Mouse (Mus musculus) liver, embryonic 12.5 days (tissue): ENCODE results near the gene Shroom3. TPM values are rescaled to one million over a fixed set of nuclear protein-coding genes. Genes with fewer than 3 reads are reported as not detected.

Experiments
- ATAC-seq: fragments of 200-750 bp; cut with Nextera tagmentation; 2 replicates; pipeline ENCODE4 v1.8.0; 2017; ENCODE audit warnings: moderate number of reproducible peaks, mild to moderate bottlenecking, moderate library complexity
- H3K27ac ChIP-seq: fragments of 300-500 bp; sonication (generic); 2 replicates; pipeline ENCODE4 v1.5.1; 2016; ENCODE audit warnings: mild to moderate bottlenecking
- H3K27me3 ChIP-seq: fragments of 300-500 bp; sonication (generic); replicated peaks from 2 replicates; pipeline ENCODE4 v1.6.1; 2016; ENCODE audit warnings: mild to moderate bottlenecking, moderate library complexity
- H3K36me3 ChIP-seq: fragments of 300-500 bp; sonication (generic); 2 replicates; pipeline ENCODE4 v1.6.1; 2016; ENCODE audit warnings: mild to moderate bottlenecking, moderate library complexity
- H3K4me1 ChIP-seq: fragments of 300-500 bp; sonication (generic); 2 replicates; pipeline ENCODE4 v1.6.1; 2016
- H3K4me2 ChIP-seq: fragments of 300-500 bp; sonication (generic); 2 replicates; pipeline ENCODE4 v1.6.1; 2016; ENCODE audit warnings: mild to moderate bottlenecking, moderate library complexity
- H3K4me3 ChIP-seq: fragments of 300-500 bp; sonication (generic); 2 replicates; pipeline ENCODE4 v1.5.1; 2016; ENCODE audit warnings: mild to moderate bottlenecking, moderate library complexity
- H3K9ac ChIP-seq: fragments of 300-500 bp; sonication (generic); 2 replicates; pipeline ENCODE4 v1.6.1; 2016; ENCODE audit warnings: mild to moderate bottlenecking, moderate library complexity
- H3K9me3 ChIP-seq: fragments of 300-500 bp; sonication (generic); replicated peaks from 2 replicates; pipeline ENCODE4 v1.6.1; 2016; ENCODE audit warnings: mild to moderate bottlenecking, moderate library complexity
- WGBS: fragments of 180-500 bp; shearing (Covaris S2); methylation state at CpG from one replicate; pipeline ENCODE4 v1.1.7; 2016; ENCODE audit not compliant: insufficient replicate concordance; 5-methylcytosine and 5-hydroxymethylcytosine counted together
- polyA plus RNA-seq: library from polyadenylated mRNA; unstranded; fragments of >200 nt; fragmentation: Nextera tagmentation; extraction: Ambion mirVana; gene quantifications from 2 replicates; pipeline ENCODE4 v1.2.1, GENCODE M21; 2016

Shroom3 gene
- polyA plus RNA-seq, 1 experiment from 2014 or later = 0.92 TPM

DNA sequence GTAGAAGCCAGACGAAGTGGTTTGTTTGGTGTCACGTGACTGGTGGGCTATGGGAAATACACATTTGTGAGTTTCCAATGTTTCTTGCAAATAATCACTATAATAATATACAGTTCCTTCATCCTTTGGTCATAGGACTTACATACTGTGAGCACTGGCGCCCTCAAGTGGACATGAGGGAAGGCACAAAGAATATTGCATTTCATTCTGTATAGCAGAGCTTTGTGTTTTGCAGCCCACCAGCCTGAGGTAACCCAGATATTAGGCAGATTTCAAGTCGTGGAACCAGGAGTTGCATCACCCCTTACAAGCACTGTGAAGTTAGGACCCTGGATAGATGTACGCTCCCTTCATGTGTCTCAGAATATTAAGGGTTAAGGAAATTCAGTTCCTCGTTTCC lies 42.7 kb downstream of the Shroom3 start:
- Histone ChIP-seq H3K4me1 (no peaks in the 10 kb centered on the region), H3K9me3 (no peaks in the 10 kb centered on the region), H3K27ac (no peak overlapping the region), H3K27me3 (no peaks in the 10 kb centered on the region), H3K4me3 (no peak overlapping the region), H3K4me2 (no peak overlapping the region), H3K36me3 (no peaks in the 10 kb centered on the region), H3K9ac (no peak overlapping the region)
- no peak for ATAC-seq
- 23% methylated on average over 6 of the region's 6 CpGs for WGBS

DNA sequence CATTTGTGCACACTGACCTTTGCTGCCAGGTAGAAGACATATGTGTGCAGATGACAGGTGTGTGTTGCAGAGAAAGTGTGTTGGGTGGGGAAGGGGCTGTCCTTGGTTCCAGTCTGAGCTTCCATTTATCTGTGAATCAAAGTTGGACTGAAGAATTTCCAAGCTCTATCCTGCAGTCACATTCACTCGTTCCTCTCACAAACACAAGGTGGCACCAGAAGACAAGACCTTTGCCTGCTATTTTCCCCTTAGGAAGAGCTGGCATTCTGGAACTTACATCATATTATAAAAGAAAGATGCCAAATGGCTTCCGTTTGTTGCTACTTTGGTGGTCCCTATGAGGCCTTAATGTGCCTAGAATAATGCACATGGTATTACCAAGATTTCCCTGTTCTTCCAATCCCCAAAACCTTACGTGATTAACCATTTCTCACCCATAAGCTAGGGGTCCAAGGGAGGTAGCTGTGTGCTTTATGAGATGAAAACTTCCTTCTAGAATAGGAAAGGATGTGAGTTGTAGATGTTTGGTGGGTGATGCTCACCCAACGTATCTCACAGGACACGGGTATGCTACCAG lies 45.1 kb downstream of the Shroom3 start:
- Histone ChIP-seq H3K27ac (no peak overlapping the region), H3K4me1 (no peaks in the 10 kb centered on the region), H3K4me3 (no peak overlapping the region), H3K4me2 (no peak overlapping the region), H3K27me3 (no peaks in the 10 kb centered on the region), H3K9ac (no peak overlapping the region), H3K36me3 (no peaks in the 10 kb centered on the region), H3K9me3 (no peaks in the 10 kb centered on the region)
- ATAC-seq = no peak
- 41% methylated on average over 5 of the region's 5 CpGs for WGBS

DNA sequence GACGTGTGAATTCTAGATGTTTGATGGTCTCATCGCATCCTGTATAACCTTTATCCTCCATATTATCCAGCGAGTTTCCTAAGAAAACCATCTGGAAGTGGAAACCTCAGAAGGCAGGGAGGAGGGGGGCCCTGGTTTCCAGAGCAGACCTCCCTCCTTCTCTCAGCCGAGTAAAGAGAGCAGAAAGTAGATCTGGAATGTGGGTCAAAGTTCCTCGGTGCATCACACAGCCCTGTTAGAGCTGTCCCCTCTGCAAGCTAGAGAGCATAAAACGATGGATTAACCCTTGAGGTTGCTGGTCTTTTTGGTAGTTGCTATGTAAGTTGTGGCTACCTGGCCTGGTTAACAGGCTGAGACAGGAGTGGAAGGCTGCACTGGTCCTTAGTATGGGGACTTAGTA lies 46.0 kb downstream of the Shroom3 start:
- no peak overlapping the region for H3K4me2 ChIP-seq
- H3K4me1 ChIP-seq = no peaks in the 10 kb centered on the region
- H3K36me3 ChIP-seq = no peaks in the 10 kb centered on the region
- no peak for ATAC-seq
- no peak overlapping the region for H3K27ac ChIP-seq
- no peak overlapping the region for H3K9ac ChIP-seq
- H3K9me3 ChIP-seq = no peaks in the 10 kb centered on the region
- no peak overlapping the region for H3K4me3 ChIP-seq
- WGBS = 47% methylated on average over 6 of the region's 6 CpGs
- no peaks in the 10 kb centered on the region for H3K27me3 ChIP-seq

DNA sequence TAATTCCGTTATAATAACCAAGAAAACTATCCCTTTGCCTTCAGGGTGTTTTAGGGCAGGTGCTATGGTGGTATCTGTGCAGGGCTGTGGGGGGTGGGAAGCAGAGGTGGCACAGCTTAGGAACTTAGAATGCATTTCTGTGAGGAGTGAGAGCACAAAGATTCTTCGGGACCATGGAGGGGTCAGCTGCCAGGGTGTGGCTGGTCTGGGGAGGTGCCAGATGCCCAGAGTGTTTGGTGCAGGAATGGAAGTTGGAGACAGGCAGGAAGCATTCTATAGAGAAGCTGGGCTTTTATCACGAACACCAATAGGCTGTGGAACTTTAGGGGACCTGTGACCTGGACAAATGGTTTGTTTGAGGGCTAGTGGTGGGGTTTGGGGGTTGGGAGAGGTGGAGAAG lies 58.6 kb downstream of the Shroom3 start:
- H3K4me1 ChIP-seq = no peaks in the 10 kb centered on the region
- H3K4me3 ChIP-seq = no peak overlapping the region
- no peak overlapping the region for H3K27ac ChIP-seq
- H3K9ac ChIP-seq = no peak overlapping the region
- H3K9me3 ChIP-seq = no peaks in the 10 kb centered on the region
- H3K4me2 ChIP-seq = no peak overlapping the region
- H3K36me3 ChIP-seq = no peaks in the 10 kb centered on the region
- no peak for ATAC-seq
- 60% methylated on average over 3 of the region's 3 CpGs for WGBS
- H3K27me3 ChIP-seq = no peaks in the 10 kb centered on the region

DNA sequence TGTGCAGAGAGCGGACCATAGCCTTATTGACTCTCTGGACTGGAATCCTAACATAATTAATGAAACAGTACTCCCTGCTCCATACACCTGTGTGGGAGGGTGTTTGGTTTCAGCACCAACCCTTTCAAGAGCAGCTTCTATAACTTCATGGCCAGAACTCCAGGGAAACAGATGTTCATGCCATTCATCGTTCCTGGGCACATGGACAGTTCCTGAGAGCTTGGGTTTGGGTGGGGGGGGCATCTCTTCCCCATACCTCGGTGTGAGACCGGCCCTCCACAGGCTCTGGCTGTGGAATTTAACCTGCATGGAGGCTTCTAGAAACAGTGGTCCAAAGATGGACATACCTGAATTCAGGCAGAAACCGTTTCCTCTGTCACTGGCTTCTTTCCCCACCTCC lies 59.5 kb downstream of the Shroom3 start:
- WGBS = 65% methylated on average over 5 of the region's 5 CpGs
- Histone ChIP-seq H3K4me3 (no peak overlapping the region), H3K27ac (no peak overlapping the region), H3K27me3 (no peaks in the 10 kb centered on the region), H3K4me2 (no peak overlapping the region), H3K9me3 (no peaks in the 10 kb centered on the region), H3K4me1 (no peaks in the 10 kb centered on the region), H3K36me3 (no peaks in the 10 kb centered on the region), H3K9ac (no peak overlapping the region)
- no peak for ATAC-seq

DNA sequence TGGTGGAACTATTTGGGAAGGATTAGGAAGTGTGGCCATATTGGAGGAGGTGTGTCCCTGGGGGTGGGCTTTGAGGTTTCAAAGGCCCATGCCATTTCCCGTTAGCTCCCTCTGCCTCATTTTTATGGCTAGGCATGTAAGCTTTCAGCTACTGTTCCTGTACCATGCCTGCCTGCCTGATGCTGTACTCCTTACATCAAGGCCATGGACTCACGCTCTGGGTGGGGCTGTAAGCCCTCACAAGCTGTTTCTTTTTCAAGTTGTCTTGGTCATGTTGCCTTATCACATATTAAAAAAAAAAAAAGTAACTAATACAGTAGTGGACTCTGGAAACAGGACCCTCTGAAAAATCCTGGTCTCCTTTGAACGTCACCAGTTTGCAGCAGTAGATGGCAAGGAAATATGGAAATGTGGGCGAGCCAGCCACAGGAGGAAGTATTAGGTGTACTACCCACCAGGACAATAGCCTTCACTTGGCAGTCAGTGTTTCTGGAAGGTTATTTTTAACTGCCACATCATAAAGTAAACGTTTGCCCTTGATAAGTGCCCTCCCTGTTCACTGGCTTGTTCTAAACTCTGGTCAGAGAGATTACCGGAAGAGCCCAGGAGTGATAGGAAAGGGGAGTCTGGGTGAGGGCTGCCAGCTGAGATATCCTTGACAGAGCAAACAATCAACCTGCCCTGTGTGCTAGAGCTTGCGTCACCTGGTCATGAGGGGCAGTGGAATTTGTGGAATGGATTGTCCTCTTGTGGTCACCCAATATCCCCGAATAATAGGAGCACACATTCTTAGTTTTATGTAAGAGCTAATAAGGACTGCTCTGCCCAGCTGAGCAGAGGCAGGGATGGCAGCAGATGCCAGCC lies 62.4 kb downstream of the Shroom3 start:
- Histone ChIP-seq H3K9me3 (no peaks in the 10 kb centered on the region), H3K27ac (no peak overlapping the region), H3K27me3 (no peaks in the 10 kb centered on the region), H3K9ac (no peak overlapping the region), H3K4me2 (no peak overlapping the region), H3K4me1 (no peaks in the 10 kb centered on the region), H3K4me3 (no peak overlapping the region), H3K36me3 (no peaks in the 10 kb centered on the region)
- WGBS = 43% methylated on average over 8 of the region's 8 CpGs
- ATAC-seq = peak; percentile 65

DNA sequence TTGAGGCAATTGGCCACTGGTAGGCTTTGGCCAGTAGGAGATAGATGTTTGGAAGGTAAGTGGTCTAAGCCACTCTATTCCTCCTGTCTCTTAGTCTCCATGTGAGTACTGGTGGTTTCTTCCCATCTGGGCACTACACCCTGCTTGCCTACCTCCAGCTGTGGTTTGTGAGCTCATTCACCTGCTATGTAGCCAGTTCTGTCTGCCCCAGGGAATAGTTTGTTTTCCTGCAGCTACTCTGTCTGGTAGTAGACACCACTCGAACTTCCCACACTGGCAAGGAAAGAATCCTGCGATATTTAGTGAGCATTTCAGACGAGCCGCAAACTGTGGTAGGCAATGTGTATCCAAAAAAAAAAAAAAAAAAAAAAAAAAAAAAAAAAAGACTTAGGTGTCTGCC lies 68.3 kb downstream of the Shroom3 start:
- ATAC-seq = no peak
- H3K9me3 ChIP-seq = no peaks in the 10 kb centered on the region
- H3K4me3 ChIP-seq = no peak overlapping the region
- H3K9ac ChIP-seq = no peak overlapping the region
- no peaks in the 10 kb centered on the region for H3K27me3 ChIP-seq
- WGBS = 76% methylated on average over 4 of the region's 4 CpGs
- no peaks in the 10 kb centered on the region for H3K4me1 ChIP-seq
- no peak overlapping the region for H3K4me2 ChIP-seq
- no peaks in the 10 kb centered on the region for H3K36me3 ChIP-seq
- no peak overlapping the region for H3K27ac ChIP-seq

DNA sequence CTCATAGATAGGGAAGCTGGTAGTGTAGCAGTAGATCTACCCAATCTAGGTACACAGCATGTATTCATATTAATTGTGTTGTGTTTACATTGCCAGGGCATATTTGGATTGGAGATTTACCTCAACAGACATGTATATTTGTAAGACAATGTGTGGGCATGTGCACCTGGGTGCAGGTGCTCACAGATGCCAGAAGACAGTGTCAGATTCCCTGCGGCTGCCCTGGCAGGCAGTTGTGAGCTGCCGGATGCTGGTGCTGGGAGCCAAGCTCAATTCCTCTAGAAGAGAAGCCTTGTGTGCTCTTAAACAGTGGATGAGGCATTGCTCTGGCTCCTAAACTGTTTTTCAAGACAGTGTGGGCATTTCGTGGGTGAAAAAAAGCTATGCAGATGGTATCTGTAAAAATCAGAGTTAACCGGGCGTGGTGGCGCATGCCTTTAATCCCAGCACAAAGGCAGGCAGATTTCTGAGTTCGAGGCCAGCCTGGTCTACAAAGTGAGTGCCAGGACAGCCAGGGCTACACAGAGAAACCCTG lies 72.1 kb downstream of the Shroom3 start:
- no peaks in the 10 kb centered on the region for H3K27me3 ChIP-seq
- no peak overlapping the region for H3K27ac ChIP-seq
- H3K36me3 ChIP-seq = no peaks in the 10 kb centered on the region
- ATAC-seq = no peak
- WGBS = 71% methylated on average over 7 of the region's 7 CpGs
- H3K4me1 ChIP-seq = no peaks in the 10 kb centered on the region
- no peak overlapping the region for H3K9ac ChIP-seq
- no peaks in the 10 kb centered on the region for H3K9me3 ChIP-seq
- H3K4me2 ChIP-seq = no peak overlapping the region
- H3K4me3 ChIP-seq = no peak overlapping the region

DNA sequence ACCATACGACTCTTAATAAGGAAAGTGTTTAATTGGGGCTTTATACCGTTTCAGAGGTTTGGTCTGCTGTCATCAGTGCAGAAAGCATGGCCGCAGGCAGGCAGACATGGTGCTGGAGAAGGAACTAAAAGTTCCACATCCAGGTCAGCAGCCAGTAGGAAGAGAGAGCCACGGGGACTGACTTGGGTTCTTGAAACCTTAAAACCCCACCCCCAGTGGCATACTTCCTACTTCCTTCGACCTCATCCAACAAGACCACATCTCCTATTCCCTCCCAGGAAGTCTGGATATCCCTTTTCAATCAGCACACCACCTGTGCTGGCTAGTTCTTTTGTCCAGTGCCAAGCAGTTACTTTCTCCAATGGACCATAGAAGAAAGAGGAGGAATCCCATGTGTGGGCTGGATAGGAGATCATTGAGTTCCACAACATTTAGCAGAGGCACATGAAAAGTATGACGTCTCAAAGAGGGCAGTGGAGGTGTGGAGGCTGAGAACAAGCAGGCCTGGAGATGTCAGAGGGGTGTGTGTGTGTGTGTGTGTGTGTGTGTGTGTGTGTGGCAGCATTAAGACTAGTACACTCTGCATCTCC lies 76.0 kb downstream of the Shroom3 start:
- Histone ChIP-seq H3K9me3 (no peaks in the 10 kb centered on the region), H3K4me3 (no peak overlapping the region), H3K36me3 (no peaks in the 10 kb centered on the region), H3K4me2 (no peak overlapping the region), H3K9ac (no peak overlapping the region), H3K4me1 (no peaks in the 10 kb centered on the region), H3K27ac (no peak overlapping the region), H3K27me3 (no peaks in the 10 kb centered on the region)
- no peak for ATAC-seq
- WGBS = 55% methylated on average over 6 of the region's 6 CpGs

DNA sequence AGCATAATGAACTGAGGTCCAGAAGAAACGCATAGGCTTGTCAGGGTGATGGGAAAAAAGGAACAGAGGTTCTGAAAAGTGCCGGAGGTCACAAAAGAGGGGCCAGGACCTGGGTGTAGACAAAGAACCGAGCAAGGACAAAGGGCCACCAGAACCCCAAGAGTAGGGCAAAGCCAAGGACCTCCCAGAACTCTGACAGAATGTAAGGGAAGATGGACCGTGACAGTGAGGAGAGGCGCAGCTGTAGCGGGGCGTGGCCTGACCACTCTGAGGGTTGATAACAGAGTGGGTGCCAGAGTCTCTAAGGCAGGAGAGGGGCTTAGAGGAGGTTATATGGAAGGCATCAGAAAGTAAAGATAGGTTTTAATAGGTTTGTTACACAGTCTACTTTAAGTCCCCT lies 77.3 kb downstream of the Shroom3 start:
- Histone ChIP-seq H3K9me3 (no peaks in the 10 kb centered on the region), H3K27ac (no peak overlapping the region), H3K4me2 (no peak overlapping the region), H3K4me3 (no peak overlapping the region), H3K4me1 (no peaks in the 10 kb centered on the region), H3K36me3 (no peaks in the 10 kb centered on the region), H3K27me3 (no peaks in the 10 kb centered on the region), H3K9ac (no peak overlapping the region)
- WGBS = 61% methylated on average over 7 of the region's 7 CpGs
- no peak for ATAC-seq

DNA sequence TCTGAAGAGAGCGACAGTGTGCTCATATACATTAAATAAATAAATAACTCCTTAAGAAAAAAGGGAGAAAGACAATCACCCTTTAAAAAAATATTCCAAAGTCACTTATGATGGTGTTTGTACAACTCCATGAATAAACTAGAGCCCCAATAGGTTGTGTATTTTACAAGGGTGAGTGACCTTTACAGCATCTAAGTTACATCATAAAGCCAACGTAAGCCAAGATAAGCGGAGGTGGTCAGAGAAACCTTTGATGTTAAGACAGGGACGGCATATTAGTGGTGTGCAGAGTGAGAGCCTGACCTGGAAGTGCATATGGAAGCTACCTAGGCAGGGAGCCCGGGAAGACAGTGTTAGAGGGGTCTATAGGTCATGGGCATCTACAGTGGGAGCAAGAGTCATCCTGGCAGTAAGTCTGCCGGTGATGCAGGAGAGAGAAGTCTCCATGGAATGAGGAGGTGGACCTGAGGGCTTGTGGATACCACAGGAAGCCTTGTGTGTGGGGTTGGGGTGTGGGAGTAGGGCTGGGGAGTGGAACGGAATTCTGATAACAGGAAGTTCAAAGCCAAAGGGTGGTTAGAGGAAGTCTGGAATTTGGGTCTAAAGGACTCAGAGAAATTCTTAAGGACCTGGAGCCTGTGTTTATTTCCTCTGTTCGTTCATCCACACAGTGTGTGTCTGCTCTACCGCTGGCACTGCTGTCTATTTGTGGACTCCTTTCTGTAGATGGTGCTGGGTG lies 78.5 kb downstream of the Shroom3 start:
- H3K4me2 ChIP-seq = no peak overlapping the region
- no peak overlapping the region for H3K4me3 ChIP-seq
- H3K27me3 ChIP-seq = no peaks in the 10 kb centered on the region
- no peak for ATAC-seq
- H3K36me3 ChIP-seq = no peaks in the 10 kb centered on the region
- WGBS = 50% methylated on average over 9 of the region's 9 CpGs
- no peak overlapping the region for H3K9ac ChIP-seq
- H3K27ac ChIP-seq = no peak overlapping the region
- H3K9me3 ChIP-seq = no peaks in the 10 kb centered on the region
- no peaks in the 10 kb centered on the region for H3K4me1 ChIP-seq

DNA sequence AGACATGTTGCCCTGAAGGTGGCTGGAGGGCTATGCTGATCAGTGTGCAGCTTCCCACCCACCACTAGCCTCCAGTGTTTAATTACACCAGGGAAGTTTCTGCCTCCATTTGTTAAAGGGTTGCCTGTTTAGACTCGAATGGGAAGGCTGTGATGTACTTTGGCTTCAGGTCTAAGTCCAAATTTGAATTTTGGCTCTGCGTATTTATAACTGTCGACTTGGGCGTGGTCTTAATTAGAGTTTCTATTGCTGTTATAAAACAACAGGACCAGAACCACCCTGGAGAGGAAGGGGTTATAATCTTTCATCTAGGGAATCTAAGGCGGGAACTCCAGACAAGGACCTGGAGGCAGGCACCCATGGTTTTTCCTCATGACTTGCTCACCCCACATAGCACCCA lies 79.2 kb downstream of the Shroom3 start:
- no peaks in the 10 kb centered on the region for H3K9me3 ChIP-seq
- no peak overlapping the region for H3K27ac ChIP-seq
- no peak overlapping the region for H3K4me3 ChIP-seq
- H3K27me3 ChIP-seq = no peaks in the 10 kb centered on the region
- 68% methylated on average over 5 of the region's 5 CpGs for WGBS
- no peaks in the 10 kb centered on the region for H3K36me3 ChIP-seq
- H3K9ac ChIP-seq = no peak overlapping the region
- no peaks in the 10 kb centered on the region for H3K4me1 ChIP-seq
- H3K4me2 ChIP-seq = no peak overlapping the region
- ATAC-seq = no peak
